Mouse (Mus musculus): ENCODE measurements around the gene Dapp1.
A peak's percentile ranks its signal among the peaks of the same experiment; 100 is the strongest.
"Not testable (repeated sequence)": the region's sequence is repeated elsewhere in the genome, so short reads cannot be mapped to it uniquely, and the experiment has no call there.

The Dapp1 gene

DNA sequence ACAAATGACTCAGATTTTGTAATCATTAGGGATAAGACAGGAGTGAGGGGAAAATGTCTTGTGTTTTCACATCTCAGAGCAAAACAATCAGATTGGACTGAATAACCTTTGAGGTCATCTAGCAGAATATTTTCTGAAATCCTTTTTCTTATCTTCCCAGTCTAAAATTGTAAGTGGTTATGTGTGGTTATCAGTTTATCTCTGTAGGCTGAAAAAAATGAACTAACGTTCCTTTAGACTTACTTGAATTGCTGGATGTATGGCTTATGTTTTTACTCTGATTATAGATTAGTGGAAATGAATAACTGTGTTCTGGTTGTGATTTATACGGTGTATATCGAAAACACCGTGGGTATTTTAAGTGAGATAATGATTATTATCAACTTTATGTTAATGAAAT lies 60.8 kb downstream of the Dapp1 start:
- DNase-seq (ENCODE audit: low read depth, low spot score): no peak

- DNase-seq (ENCODE audit: low read depth, low spot score): no peak
Observed at GRCm38 (mm10) chr3:137919398-137919797, 61.9 kb downstream of the Dapp1 start.

DNA sequence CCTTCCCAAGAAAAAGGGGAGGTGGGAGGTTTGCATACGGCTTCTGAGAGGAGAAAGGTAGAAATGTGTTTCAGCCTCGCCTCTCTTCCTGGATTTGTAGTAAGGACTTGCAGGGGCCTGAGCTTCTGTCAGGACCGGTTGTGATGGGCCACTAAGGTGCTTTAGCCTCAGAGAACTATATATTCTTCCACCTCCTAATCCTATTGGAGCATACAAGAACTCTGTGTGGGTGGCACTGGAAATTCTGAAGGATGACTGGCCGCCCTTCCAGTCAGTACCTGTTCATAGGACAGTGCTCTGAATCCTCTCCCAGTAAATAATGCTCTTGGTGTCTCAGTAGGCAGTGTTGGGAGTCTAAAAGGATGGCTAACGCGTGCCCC lies 62.4 kb downstream of the Dapp1 start:
- peak; percentile 60 for DNase-seq (ENCODE audit: low read depth, low spot score)

GRCm38 (mm10) chr3:137918172-137918931 lies 63.0 kb downstream of the Dapp1 start, which contains the start of gene Lamtor3:
Gene Lamtor3, plus strand, starts transcription at chr3:137918506.
- DNase-seq (ENCODE audit: low read depth, low spot score): peak; percentile 94

GRCm38 (mm10) chr3:137917694-137918171 lies 63.6 kb downstream of the Dapp1 start:
- no peak for DNase-seq (ENCODE audit: low read depth, low spot score)

- not testable (repeated sequence) for DNase-seq (ENCODE audit: low read depth, low spot score)
Observed at GRCm38 (mm10) chr3:137914567-137914966, 66.8 kb downstream of the Dapp1 start.

GRCm38 (mm10) chr3:137913093-137913492 lies 68.3 kb downstream of the Dapp1 start:
- no peak for DNase-seq (ENCODE audit: low read depth, low spot score)

GRCm38 (mm10) chr3:137900149-137900548 lies 81.2 kb downstream of the Dapp1 start:
- DNase-seq (ENCODE audit: low read depth, low spot score): no peak

GRCm38 (mm10) chr3:137897685-137898084 lies 83.7 kb downstream of the Dapp1 start:
- DNase-seq (ENCODE audit: low read depth, low spot score): no peak

DNA sequence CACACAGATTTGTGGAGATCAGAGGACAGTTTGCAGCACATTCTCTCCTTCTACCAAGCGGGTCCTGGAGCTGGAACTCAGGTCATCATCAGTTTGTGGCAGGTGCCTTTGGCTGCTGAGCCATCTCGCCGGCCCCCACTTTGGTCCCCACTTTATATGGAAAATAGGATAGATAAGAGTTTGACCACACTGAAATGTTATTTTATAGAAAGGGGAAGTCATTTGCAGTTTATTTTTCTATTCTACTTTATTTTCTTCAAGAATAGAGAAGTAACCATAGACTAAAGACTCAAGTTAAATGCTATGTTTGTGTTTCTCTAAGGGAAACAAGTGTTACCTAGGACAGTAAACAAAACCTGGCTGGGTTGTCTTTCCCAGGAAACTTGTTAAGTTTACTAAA lies 84.5 kb downstream of the Dapp1 start:
- DNase-seq (ENCODE audit: low read depth, low spot score): no peak

GRCm38 (mm10) chr3:137896386-137896785 lies 85.0 kb downstream of the Dapp1 start:
- DNase-seq (ENCODE audit: low read depth, low spot score): no peak

- DNase-seq (ENCODE audit: low read depth, low spot score): peak; percentile 61
Observed at GRCm38 (mm10) chr3:137895196-137895595, 86.1 kb downstream of the Dapp1 start.

- no peak for DNase-seq (ENCODE audit: low read depth, low spot score)
Observed at GRCm38 (mm10) chr3:137893789-137894188, 87.6 kb downstream of the Dapp1 start.

GRCm38 (mm10) chr3:137892118-137892517 lies 89.2 kb downstream of the Dapp1 start:
- DNase-seq (ENCODE audit: low read depth, low spot score): no peak

DNA sequence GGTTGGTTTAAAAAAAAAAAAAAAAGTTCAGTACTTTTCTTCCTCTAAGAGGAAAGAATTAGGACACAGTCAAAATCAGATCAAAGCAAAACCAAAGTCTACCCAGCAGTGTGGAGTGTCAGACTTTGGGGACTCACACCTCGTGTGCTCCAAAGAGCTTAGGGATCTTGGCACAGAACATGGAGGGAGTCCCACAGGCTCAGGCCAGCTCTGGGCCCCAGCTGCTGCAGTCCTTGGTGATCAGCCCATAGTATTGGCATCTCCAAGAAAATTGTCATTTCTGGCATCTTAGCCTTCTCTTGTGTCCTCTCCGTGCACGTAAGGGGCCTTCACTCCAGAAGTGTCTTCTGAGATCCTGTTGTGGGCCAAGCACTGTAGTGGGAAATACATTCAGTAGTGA lies 90.3 kb downstream of the Dapp1 start:
- DNase-seq (ENCODE audit: low read depth, low spot score): no peak

- no peak for DNase-seq (ENCODE audit: low read depth, low spot score)
Observed at GRCm38 (mm10) chr3:137887961-137888360, 93.4 kb downstream of the Dapp1 start.

GRCm38 (mm10) chr3:137881093-137881492 lies 100.3 kb downstream of the Dapp1 start:
- DNase-seq (ENCODE audit: low read depth, low spot score): no peak
